Mouse (Mus musculus) small intestine, adult 2 months (tissue): Measurements from ENCODE around the gene Coro7. TPM values are rescaled to one million over a fixed set of nuclear protein-coding genes. Genes with fewer than 3 reads are reported as not detected.
A peak's percentile ranks its signal among the peaks of the same experiment; 100 is the strongest.

Experiments
- H3K27ac ChIP-seq: fragments of 200-500 bp; 2 replicates; pipeline ENCODE4 v1.5.1; 2012; ENCODE audit warnings: low read depth, low read length, control low read depth, inconsistent platforms; ENCODE audit not compliant: insufficient read depth
- H3K27me3 ChIP-seq: fragments of 200-500 bp; 2 replicates; pipeline ENCODE4 v1.6.1; 2012; ENCODE audit warnings: mild to moderate bottlenecking, moderate library complexity, low read length, inconsistent platforms; ENCODE audit not compliant: control insufficient read depth, insufficient read depth
- H3K36me3 ChIP-seq: fragments of 200-500 bp; 2 replicates; pipeline ENCODE4 v1.6.1; 2012; ENCODE audit warnings: mild to moderate bottlenecking, low read length, control low read depth, inconsistent platforms; ENCODE audit not compliant: control insufficient read depth, insufficient read depth
- H3K4me1 ChIP-seq: fragments of 200-500 bp; 2 replicates; pipeline ENCODE4 v1.6.1; 2012; ENCODE audit warnings: low read length, inconsistent platforms, mixed read lengths; ENCODE audit not compliant: control insufficient read depth, insufficient read depth, insufficient read length
- H3K4me3 ChIP-seq: fragments of 200-500 bp; 2 replicates; pipeline ENCODE4 v1.5.1; 2012; ENCODE audit warnings: low read depth, mild to moderate bottlenecking, control low read depth, inconsistent platforms, low read length, moderate library complexity
- CTCF ChIP-seq: fragments of 200-500 bp; IDR thresholded peaks from 2 replicates; pipeline ENCODE4 v1.5.1; 2012; ENCODE audit warnings: low read depth, mild to moderate bottlenecking, control low read depth, inconsistent platforms, low read length, moderate library complexity, mixed read lengths; ENCODE audit not compliant: insufficient replicate concordance, insufficient read length; ENCODE audit errors: extremely low read depth
- POLR2A ChIP-seq: fragments of 200-500 bp; IDR thresholded peaks from 2 replicates; pipeline ENCODE4 v1.6.1; 2012; ENCODE audit warnings: low read depth, mild to moderate bottlenecking, control low read depth, inconsistent platforms, low read length, moderate library complexity
- WGBS: fragments of 180-500 bp; shearing (Covaris S2); methylation state at CpG from one replicate; pipeline ENCODE4 v1.1.7; 2018; 5-methylcytosine and 5-hydroxymethylcytosine counted together
- polyA plus RNA-seq: library from polyadenylated mRNA; depleted of rRNA; stranded (reverse); fragments of >200 nt; gene quantifications from 2 replicates; pipeline ENCODE4 v1.2.3, GENCODE M21; 2012; rRNA removed

Gene Coro7
- polyA plus RNA-seq = 45.6 and 86.6 TPM in 2 replicates

DNA sequence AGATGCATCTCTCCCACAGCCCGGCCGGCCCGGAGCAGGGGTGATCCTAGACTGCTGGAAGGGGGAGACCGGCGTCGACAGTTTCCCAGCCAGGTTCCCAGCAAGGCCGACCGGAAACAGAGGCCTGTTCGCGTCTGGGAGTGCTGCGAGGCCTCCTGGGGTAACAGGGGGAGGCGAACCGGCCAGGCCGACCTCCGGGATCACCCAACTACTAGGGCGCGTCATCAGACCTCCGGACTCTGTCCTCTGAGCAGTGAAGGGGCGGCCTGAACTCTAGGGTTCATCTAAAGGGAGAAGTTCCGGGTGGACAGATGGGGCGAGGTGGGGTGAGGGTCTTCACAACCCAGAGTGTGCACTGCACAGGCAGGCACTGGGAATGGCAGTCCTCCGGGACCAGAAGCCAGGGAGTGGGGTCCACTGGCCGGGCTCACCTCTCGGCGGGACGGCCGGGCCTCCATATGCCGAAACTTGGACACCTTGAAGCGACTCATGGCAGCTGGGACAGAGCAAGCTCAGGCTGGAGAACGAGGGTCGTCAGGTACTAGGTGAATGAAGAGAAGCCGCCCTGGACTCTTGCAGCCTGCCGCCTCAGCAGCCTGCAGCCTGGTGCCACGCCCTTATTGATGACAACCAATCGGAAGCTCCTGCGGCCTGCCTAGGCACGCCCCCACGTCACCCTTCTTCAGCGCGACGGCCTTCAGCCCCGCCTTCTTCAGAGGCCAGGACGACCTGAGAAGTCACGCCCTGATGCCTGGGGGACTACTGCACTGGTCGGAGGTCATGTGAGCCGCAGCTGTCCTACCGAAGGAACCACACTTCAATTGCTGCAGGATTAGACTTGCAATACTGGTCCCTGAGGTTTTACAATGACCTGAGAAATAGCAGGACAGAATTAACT, at the start of gene Coro7:
Gene Coro7, minus strand, starts transcription at position 657 of the 898 bp plus-strand sequence.
- peak; percentile 67 for TF ChIP-seq POLR2A
- no peak for TF ChIP-seq CTCF
- H3K27ac ChIP-seq = peak within 1 kb of the TSS; percentile 80
- peaks cover 2% of the 10 kb centered on the region for H3K4me1 ChIP-seq
- H3K27me3 ChIP-seq = no peaks in the 10 kb centered on the region
- H3K4me3 ChIP-seq = peak within 1 kb of the TSS; percentile 86
- under 1% methylated on average over 47 of the region's 47 CpGs for WGBS
- peaks cover 18% of the 10 kb centered on the region for H3K36me3 ChIP-seq

DNA sequence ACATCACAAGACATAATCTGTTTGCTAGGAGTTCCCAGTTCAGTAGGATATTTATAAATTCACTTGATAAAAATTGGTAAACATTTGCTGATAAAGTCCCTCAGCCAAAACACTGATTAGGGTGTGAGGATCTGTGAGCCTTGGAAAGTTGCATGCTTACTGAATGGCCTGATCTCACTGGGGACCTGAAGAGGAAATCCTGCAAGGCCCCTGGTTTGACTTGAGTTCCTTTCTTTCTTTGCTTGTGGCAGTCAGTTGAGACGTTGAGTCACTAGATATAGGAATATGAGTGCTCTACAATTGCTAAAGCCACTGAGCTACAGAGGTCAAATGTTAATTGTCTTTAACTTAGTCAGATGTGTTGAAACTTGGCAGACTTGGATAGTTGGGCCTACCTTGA, 48.4 kb upstream of the Coro7 start:
- Histone ChIP-seq H3K27ac (no peak overlapping the region), H3K27me3 (no peaks in the 10 kb centered on the region), H3K4me1 (no peaks in the 10 kb centered on the region; the same call in 1 of the 2 replicates), H3K36me3 (0 out of 2 replicates have a peak, but pooled peaks cover 1% of the 10 kb centered on the region), H3K4me3 (no peak overlapping the region)
- WGBS = 39% methylated on average over 1 of the region's 1 CpGs
- no peak for TF ChIP-seq CTCF
- TF ChIP-seq POLR2A = no peak

DNA sequence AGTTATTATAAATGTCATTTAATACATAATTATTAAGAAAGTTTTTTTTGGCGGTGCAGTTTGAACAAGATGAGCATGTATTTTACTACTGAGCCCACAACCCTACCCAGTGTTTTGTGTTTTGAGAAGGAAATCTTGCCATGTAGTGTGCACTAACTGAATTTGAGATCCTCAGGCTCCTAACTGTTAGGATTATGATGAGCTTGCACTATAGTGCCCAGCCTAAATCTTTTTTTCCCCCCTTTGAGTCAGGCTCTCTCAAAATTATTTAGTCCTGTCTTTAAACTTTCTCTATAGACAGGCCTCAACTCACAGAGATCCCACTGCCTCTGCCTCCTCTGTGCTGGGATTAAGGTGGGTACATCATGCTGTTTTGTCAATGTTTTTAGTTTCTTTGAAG, 47.9 kb upstream of the Coro7 start:
- TF ChIP-seq CTCF (no peak), POLR2A (no peak)
- Histone ChIP-seq H3K4me3 (no peak overlapping the region), H3K4me1 (no peaks in the 10 kb centered on the region; the same call in 1 of the 2 replicates), H3K27ac (no peak overlapping the region), H3K36me3 (0 out of 2 replicates have a peak, but pooled peaks cover 1% of the 10 kb centered on the region), H3K27me3 (no peaks in the 10 kb centered on the region)
- 91% methylated on average over 1 of the region's 1 CpGs for WGBS

DNA sequence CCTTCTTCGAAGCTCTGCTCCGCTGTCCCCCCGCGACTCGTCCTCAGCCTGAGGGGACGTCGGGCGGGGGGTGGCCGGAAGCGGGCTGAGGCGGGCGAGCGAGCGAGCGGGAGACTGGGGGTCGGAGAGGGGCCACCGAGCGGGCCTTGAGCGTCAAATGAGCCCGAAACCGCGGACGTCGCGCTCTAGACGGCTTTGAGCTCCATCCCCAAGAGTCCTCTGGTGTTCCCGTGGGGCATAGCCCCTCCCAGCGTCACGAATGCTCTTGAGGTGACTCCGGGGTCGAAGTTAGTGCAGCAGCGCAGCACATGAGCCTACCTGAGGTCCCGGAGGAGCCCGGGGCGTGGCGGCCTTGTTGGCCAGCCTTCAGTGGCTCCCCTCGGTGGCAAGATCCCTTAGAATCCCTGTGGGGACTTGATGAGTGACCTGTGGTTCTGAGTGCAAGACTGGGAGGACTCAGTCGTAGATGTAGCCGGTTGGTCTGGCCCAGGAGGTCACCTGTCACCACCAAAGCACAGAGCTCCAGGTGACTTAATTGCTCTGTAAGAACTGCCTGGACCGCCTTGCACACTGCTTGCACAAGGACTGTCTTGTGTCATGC, 47.1 kb upstream of the Coro7 start:
- under 1% methylated on average over 40 of the region's 40 CpGs for WGBS
- peak overlapping the region; percentile 45 for H3K27ac ChIP-seq
- TF ChIP-seq CTCF (no peak), POLR2A (no peak)

DNA sequence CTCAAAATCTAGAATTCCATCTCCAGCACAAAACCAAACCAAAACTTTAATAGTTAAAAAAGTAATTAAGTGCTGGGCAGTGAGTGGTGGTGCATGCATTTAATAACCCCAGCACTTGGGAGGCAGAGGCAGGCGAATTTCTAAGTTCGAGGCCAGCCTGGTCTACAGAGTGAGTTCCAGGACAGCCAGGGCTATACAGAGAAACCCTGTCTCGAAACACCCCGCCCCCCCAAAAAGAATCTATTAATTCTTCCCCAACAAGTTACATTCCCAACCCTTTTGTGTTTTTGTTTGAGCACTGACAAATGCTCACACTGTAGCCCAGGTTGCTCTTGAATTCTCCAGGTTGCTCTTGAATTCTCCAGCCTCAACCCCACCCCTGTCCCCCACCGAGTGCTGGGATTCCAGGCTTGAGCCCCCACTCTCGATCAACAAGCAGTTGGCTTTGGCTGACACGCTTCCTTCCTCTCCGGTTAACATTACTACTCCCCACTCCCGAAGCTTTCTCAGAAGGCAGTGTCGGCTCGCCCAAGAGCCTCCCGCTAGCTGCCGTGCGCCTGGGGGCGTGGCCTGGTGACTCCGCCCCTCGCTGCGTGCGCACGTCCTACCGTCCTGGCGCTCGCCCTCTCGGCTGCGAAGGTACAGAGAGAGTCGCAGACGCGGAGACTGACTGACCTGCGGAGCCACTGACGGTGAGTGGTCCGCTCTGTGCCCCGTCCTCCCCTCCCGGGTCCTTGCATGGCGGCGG, 46.4 kb upstream of the Coro7 start, which contains the start of gene Hmox2:
Gene Hmox2, plus strand, starts transcription at position 582 of the 748 bp plus-strand sequence.
- Histone ChIP-seq H3K27me3 (no peaks in the 10 kb centered on the region), H3K4me1 (no peaks in the 10 kb centered on the region; the same call in 1 of the 2 replicates), H3K27ac (peak within 1 kb of the TSS; percentile 45), H3K36me3 (no peaks in the 10 kb centered on the region), H3K4me3 (peak within 1 kb of the TSS; percentile 72)
- 4% methylated on average over 35 of the region's 35 CpGs for WGBS
- TF ChIP-seq CTCF (no peak), POLR2A (peak; percentile 97)

More for the DNA sequence above, 47.1 kb upstream of the Coro7 start:
- H3K4me3 ChIP-seq = peak overlapping the region; percentile 72
- H3K4me1 ChIP-seq = no peaks in the 10 kb centered on the region; the same call in 1 of the 2 replicates
- H3K27me3 ChIP-seq = no peaks in the 10 kb centered on the region
- H3K36me3 ChIP-seq = 0 out of 2 replicates have a peak, but pooled peaks cover 1% of the 10 kb centered on the region

DNA sequence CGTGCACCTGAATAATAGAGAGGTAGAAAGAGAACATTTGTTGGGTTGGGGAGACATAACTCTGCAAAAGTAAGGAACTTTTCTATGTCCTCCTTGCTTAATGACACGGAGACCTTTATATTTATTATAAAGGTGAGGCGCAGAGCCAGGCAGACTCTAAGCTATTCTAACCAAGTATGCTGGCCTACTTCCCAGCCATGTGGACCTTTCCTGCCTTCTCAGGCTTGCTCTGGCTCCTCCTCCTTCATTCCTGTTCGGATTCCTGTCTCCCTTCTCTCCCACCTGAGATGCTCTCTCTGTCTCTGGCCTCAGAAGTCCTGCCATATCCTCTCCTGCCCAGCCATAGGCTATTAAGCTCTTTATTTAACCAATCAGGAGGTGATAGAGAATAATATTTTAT, 45.7 kb upstream of the Coro7 start:
- no peaks in the 10 kb centered on the region; the same call in 1 of the 2 replicates for H3K4me1 ChIP-seq
- H3K27ac ChIP-seq = no peak overlapping the region
- WGBS = 71% methylated on average over 4 of the region's 4 CpGs
- no peaks in the 10 kb centered on the region for H3K27me3 ChIP-seq
- H3K4me3 ChIP-seq = no peak overlapping the region
- no peaks in the 10 kb centered on the region for H3K36me3 ChIP-seq
- TF ChIP-seq CTCF = no peak
- TF ChIP-seq POLR2A = no peak
